Mouse (Mus musculus) T-helper 2 cell (primary cell): ENCODE data around the gene Wdr5.

ENCODE experiments used
- in situ Hi-C: fragments of 300-600 bp; cut with MboI, MseI; formaldehyde crosslinking; loops from one replicate; pipeline ENCODE4 v1.15.1; 2025; ENCODE audit warnings: high pct_unique_total_duplicates

Wdr5 gene

DNA sequence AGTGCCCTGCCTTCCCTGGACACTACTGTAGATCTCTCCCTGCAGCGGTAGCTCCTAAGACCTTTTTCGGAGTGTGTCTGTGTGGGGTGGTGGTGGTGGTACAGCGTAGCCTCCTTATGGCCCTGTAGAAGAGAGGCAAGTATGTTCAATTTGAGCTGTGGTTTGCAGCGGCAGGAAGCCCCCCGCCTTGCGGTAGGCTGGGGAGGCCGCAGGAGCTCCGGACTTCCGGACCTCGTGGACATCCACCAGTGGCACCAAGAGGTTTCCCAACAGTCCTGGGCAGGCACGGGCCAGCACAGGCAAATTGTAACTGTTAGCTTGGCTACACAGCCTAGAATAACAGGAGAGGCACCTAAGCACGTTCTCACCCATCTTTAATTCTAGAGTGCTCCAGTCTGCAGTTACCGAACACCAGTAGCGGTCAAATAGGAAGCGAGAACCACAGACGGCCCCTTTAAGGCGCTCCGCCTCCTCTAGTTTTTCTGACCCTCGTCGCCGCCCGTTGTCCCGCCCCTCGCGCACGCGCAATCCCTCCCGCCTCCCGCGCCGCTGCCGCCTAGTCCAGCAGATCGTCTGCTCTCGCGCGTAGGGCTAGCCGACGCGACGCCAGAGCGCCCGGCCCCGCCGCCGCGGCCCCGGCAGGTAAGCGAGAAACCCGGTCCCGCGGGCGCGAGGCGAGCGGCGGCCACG lies at the start of gene Wdr5:
Gene Wdr5, plus strand, starts transcription at position 519 of the 690 bp plus-strand sequence.
- in situ Hi-C loops: no loop called here

DNA sequence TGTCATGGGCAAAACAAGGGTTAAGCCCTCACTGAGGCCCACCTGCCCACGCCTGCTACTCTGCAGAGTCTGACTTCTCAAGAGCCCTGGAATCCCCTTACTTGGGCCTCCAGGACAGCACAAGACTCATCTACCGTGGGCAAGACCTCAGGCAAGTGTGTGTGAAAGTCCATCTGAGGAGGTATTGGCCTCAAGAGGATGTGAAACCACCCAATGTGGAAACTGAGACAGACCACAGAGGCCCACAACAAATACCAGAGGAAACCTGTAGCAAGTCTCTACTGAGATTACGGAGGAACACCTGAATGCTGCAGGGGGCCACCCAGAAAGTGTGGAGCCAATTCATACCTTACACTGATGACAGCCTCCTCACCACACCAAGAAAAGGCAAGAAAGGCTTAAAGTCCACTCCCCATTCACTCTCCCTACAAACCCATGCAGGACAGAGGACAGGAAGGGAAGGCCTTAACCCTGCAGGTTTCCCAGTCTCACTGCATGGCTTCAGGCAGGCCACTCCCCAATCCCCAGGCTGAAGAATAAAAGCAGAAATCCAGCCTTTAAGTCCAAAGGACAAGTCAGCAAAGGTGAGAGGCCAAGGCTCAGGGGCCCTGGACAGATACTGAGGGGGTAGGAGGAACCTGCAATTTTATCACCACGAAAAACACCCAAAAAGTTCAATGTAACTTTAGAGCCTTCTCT lies 45.5 kb upstream of the Wdr5 start:
- in situ Hi-C loops: no loop called here

DNA sequence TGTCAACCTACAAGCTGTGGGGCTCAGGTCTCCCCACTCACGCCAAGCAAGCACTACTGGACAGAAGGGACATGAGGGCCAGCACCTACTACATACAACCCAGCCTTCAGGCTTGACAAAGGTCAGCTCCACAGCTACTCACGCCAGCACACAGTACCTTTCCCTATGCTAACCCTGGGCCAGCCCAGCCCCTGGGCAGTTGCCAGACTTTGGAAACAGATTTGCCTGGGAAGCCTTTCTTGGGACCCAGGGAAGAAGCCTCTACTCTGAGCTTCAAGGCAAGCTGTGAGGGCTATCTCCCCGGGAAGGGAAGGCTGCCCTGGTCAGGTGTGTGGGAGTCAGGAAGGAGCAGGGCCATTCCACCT lies 45.0 kb upstream of the Wdr5 start:
- in situ Hi-C loops: no loop called here

DNA sequence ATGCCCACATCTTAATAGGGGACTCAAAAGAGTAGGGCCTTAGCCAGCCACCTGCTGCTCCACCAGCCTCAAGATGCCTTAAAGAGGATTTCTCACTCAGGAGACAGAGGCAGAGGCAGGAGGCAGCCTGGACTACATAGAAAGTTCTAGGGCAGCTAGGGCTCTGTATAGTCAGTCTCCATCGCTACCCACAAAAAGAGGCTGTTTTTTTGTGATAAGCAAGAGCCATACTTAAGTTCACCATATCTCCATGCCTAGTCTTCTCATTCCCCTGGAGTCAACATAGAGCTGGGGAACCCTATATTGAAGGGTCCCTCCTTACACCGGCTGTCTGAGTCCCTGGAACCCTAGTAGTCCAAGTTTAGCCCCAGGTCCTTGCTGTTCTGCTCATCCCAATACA lies 44.4 kb upstream of the Wdr5 start:
- in situ Hi-C loops: no loop called here

DNA sequence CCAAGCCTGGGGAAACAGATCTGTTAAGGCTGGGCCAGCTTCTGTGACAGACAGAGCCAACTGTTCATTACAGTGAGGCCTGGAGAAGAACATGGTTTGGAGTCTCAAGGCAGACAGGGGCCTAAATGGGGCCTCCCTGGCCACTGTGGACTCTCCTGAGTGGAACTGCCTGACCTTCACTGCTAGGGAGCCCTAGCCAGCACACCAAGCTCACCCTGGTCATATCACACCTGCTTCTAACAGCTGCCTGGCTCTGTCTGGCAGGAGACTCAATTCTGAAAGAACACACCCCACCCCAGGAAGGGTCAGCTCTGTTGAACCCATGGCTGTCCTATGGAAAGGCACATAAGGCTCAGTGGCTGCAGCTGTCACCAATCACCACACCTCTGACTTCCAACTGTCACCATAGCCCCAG lies 43.8 kb upstream of the Wdr5 start:
- in situ Hi-C loops: no loop called here

DNA sequence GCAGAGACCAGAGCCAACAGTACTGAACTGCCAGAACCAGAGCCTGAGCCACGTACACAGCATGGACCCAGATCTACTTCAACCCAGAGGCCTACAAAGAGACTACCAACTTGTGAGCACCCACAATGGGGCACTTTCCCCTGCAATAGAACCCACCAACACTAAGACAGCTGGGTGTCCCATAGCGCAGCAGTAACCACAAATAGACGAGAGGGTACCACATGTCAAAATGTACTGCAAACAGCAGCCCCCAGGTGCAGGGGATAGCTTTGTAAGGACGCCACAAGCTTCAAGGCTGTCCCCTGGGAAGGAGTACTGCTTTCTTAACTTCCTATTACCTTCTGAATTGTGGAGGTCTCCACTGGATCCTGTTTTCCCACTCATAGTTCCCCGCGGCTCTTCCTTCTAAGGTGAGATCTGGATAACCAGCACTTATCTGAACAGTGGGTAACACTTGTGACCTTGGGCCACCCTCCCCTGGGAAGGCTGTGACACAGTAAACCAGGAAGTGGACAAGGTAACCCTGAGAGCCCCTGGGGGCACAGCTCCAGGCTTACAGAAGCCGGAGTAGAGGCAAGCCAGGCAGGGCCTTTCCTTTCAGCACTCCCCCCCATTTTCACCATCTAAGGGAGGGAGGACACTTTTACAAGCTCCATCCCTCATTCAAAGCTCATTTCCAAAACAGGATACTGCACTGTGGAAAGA lies 41.7 kb upstream of the Wdr5 start:
- in situ Hi-C loops: no loop called here

DNA sequence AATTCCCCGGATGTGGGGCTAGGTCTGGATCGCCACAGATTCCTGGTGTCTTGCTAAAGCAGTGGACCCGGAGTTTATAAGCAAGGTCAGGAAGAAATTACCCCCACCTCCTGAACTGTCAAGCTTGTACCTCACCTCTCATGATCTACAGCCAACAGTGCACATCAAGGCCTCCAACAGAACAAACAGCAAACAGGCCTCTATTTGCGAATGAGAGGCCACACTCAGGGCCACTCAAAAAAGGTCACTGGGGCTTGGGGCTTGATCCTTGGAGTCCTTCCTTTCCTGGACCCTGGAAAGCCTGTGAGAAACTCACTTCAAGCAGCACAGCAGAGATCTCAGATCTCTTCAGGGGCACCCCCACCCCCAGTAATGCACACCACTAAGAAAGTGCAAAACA lies 41.0 kb upstream of the Wdr5 start:
- in situ Hi-C loops: no loop called here

DNA sequence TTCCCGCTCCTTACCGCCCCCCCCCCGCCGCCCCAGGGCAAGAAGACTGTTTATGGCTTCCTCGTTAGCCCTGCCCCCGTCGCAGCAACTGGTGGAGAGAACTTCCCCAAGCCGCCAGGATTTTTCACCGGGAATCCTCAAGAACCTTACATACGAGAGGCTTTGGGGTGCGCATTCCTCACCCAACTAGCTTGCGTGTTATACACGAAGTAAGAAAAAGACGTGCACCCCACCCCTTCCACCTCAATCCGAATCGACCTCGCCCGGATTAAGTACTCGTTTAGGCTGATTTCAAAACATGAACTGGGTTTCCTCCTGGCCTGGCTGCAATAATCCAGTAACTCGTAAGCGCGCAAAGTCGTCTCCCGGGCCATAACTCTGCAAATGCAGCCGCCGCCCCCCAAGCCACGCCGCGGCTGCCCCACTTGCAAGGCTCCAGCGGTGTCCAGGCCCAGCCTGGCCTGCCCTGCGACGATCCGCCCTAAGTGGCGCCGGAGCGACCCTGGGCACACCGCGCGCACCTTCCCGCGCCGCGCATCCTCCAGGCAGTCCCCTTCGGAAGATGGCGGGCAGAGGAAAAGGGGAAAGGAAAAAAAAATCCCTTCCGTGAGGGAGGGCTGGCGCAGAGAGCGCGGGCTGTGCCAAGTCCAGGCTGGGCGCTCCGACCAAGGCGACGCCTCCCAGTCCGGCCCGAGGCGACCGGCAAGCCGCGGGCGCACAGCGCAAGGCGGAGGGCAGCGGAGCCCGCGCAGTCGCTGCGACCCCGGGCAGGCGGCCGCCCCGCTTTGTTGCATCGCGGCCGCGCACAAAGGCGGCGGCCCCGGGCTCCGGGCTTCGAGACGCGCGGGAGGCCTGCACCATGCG lies 40.1 kb upstream of the Wdr5 start:
- in situ Hi-C loops: no loop called here

DNA sequence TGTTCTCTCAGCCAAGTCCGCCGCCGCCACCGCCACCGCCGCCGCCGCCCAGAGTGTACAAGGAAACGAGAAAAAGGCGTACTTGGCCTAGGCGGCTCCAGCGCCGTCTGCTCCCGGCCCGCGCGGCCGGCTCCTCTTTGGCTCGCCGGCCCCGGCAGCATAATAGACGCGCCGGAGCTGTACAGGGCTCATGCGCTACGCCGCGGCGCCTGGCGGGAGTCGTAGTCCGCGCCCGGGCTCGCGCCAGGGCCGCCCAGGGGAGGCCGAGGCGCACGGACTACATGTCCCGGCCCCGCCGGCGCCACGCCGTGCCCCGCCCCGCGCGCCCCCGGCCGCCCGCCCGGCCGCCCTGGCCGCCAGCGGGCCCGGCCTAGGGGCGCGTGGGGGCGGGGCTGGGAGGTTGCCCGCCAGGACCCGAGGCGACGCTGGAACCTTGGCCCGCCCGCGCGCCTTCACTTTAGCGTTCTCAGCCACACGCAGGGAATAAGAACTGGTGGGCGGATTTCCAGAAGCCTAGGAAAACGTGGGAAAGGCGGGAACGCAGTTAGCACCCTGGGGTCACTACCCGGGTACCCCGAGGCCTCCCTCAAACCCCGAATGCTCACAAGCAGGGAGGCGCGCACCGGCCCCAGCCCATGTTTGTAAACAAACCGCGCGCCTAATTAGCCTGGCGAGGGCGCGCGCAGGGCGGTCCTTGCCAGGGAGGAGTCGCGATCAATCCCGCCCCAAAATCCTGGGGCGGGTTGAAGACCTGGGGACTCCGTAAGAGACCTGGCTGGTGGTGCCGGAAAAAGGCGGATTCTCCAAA lies 39.3 kb upstream of the Wdr5 start:
- in situ Hi-C loops: no loop called here

DNA sequence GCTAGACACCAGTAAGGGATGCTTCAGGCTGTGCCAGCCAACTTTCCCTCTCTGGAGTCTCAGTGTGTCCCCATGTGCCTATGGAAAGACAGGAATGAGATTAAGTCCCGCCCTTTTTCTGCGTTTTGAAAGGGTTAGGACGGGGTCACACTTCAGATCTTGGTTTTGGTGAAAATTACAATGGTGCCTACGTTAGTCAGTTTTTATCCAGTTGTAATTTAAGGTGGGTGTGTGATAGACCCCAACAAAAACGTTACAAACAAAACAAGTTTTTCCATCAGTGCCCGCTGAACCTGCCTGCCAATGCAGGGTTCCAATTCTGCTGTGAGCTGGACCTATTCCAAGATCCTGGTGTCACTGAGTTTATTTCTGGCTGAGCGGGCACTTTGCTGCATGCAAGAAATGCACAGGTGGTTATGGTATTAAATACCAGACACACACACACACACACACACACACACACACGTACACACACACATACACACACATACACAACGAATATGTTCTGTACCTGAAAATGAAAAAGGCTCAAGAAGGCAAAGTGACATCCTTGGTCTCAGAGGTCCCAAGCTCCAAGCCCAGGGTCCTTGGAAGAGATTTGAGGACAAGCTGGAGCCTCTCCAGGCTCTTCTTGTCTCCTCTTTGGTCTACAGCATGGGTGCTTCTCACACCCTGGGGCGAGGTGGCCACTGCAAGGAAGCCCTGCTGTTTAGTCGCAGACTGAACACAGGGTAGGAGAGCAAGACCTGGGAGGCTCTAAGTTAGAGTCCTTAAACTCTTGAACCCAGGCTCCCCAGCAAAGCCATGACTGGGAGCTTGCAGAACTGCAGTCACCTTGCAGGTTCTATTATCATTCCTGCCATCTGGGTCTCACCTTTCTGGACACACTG lies 38.4 kb upstream of the Wdr5 start:
- in situ Hi-C loops: no loop called here

DNA sequence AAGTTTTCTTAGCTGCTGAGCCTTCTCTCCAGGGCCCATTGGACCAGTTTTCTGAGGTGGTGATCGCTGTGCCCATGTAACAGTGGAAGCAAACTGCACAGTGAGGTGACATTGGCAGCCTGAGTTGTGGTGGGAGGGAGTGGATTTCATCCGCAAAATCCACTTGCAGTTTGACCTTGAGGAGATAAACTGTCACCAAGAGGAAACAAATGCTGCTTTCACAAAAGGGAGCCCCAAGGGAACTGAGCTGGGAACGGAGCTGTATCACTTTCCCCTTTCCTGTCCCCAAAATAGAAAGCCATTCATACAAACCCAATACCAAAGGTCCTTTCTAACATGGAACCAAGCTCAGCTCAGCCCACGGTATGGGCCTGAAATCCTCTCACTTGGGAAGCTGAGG lies 35.1 kb upstream of the Wdr5 start:
- in situ Hi-C loops: no loop called here

DNA sequence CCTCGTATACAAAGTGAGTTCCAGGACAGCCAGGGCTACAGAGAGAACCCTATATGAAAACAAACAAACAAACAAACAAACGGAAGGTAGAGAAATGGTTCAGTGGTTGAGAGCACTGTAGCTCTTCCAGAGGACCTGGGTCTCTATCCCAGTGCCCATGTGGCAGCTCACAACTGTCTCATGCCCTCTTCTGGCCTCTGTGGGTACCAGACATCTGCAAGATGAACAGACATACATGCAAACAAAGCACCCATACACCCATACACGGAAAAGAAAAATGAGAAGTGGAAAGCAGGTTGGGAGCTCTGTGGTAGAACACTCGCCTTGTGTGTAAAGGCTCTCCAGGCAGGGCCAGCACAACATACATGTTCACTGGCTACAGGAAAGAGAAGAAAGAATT lies 34.6 kb upstream of the Wdr5 start:
- in situ Hi-C loops: no loop called here

DNA sequence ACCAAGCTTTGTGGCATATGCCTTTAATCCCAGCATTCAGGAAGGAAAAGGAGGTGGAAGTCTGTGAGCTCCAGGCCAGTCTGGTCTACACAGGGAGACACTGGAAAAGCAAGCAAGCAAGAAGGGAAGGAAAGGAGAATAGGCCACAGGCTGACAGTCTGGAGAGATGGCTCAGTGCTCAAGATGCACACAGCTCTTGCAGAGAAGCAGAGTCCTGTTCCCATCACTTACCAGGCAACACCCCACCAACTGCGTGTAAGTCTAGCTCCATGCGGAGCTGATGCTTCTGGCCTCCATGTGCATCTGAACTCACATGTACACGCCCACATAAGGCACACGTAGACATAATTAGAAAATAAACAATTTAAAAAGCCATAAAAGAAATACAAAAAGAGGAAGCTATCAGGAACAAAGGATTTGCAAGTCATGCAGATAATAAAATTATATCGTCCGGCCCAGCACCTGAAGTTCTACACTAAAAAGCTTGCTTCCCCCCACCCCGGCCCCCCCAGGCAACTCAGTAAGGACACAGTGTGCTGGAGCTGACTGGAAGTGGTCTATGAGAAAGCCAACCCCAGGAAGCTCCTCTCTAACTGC lies 32.6 kb upstream of the Wdr5 start:
- in situ Hi-C loops: no loop called here

DNA sequence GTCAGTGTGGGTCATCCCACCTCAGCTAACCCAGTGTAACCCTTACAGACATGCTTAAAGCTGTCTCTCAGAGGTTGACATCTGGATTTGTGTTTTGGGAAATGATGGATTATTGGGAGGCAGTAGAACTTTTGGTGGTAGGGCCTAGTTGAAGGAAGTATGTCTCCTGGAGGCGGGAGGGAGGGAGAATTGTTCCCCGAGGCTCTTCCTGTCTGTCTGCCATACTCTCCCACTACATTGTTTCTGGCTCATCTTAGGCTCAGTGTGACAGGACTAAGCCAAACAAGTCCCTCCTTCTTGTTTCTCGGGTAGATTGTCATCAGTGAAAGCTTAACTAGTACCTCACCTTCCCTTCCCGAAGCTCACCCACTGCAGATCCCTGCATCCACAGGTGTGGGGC lies 28.2 kb upstream of the Wdr5 start:
- in situ Hi-C loops: no loop called here

DNA sequence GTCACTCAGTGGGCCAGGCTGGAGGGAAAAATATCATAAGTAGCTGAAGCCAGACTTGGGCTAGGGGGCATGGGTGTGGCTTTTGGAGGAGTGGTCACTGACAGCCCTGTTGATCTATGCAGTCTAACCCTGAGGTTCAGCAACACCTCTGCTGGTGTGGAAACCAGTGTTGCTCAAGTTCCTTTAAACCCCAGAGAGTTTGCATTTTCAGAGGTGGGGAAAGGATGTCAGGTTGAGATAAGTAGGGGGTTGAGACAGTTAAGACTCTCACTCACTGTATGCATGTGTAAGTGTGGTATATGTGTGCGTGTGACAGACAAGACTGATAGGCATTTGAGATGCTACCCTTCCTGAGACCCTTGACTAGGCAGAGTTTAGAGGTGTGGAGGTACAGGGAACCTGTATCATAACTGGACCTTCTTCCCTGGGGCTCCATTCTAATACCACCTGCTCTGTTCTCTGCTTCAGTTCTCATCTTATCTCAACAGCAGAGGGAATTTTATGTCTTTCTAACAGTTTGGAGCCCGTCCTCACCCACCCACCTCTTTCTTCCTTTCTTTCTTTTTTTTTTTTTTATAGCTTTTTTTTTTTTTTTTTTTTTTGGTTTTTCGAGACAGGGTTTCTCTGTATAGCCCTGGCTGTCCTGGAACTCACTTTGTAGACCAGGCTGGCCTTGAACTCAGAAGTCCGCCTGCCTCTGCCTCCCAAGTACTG lies 27.5 kb upstream of the Wdr5 start:
- in situ Hi-C loops: no loop called here

DNA sequence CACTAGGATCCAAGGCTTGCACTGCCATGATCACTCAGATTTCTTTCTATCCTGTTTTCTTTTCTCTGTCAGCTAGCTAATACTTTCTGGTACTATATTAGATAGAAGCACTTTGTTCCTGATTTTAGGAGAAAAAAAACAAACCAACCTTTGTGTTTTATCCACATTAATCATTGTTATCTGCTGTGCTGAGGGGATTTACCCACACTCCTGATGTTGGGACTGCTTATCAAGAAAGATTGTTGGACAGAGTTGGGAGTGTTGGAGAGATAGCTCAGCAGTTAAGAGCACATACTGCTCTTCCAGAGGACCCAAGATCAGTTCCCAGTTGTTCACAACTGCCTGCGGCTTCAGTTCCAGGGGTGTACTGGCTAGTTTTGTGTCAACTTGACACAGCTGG lies 26.6 kb upstream of the Wdr5 start:
- in situ Hi-C loops: no loop called here

DNA sequence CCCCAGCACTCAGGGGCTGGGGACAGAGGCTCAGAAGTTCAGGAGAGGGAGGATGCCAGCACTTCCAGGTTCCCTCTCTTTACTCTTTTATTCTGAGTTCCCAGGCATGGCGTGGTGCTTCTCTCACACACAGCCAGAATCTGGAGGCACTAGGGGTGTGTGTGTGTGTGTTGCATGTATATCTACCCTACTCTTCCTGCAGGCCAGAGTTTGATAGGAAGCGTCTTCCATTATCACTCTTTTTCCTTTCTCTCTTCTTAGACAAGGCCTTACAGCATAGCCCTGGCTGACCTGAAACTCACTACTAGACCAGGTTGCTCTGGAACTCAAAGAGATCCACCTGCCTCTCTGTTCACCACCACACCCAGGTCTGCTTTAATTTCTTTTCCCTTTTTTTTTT lies 24.0 kb upstream of the Wdr5 start:
- in situ Hi-C loops: no loop called here

DNA sequence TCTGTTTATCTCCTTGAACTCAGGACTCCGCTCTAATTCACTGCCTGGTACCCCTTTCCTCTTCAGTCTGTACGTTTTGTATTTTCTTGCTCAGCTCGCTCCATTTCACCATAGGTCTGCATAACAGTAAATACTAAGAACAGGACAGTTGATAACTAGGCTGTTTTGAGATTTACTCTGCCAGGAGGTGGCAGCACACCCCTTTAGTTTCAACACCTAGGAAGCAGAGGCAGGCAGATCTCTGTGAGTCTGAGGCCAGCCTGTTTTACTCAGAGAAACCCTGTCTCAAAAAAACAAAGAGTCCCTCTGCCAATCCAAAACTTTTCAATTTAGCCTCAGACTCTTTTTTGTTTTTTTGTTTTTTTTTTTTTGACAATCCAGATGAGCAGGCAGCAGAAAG lies 21.0 kb upstream of the Wdr5 start:
- in situ Hi-C loops: no loop called here

DNA sequence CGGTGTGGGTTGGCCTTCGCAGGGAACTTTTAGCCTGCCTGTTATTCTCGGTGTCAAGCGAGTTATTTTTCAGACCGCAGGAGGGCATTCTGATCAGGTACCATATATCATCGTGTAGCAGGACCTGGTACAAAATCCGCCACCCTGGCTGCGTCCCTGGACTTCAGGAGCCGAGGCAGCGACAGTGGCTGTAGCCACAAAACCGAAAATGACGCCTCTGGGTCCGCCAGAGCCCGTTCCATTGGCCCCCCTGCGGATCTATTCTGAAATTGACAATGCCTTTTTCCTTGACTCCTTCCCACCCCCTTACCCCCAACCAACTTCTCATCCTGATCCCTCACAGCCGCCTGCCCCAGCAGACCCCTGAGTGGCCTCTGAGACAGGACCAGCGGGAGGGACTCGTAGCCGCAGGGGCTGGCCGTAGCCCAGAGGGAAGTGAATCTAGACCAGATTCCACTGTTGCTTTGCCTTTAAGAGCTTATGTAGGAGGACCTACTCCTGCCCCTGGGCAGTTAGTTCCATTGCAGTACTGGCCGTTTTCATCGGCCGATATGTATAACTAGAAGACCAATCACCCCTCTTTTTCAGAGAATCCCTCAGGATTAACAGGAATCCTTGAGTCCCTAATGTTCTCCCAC lies 18.4 kb upstream of the Wdr5 start:
- in situ Hi-C loops: no loop called here
